Mouse (Mus musculus) liver, embryonic 14.5 days (tissue): Measurements from ENCODE around the gene Olfr494. TPM values are rescaled to one million over a fixed set of nuclear protein-coding genes. Genes with fewer than 3 reads are reported as not detected.

Source experiments
- ATAC-seq: fragments of 200-750 bp; cut with Nextera tagmentation; 2 replicates; pipeline ENCODE4 v1.8.0; 2017; ENCODE audit warnings: moderate number of reproducible peaks, mild to moderate bottlenecking, moderate library complexity; ENCODE audit not compliant: insufficient read depth
- DNase-seq, 3 experiments: peaks; one replicate each; pipeline ENCODE4 v3.0.0-alpha.2; 2012 to 2013; ENCODE audit warnings: low read depth in 3 of 3, low spot score in 3 of 3
- H3K27ac ChIP-seq: fragments of 300-500 bp; sonication (generic); 2 replicates; pipeline ENCODE4 v1.5.1; 2014; ENCODE audit warnings: moderate library complexity, mild to moderate bottlenecking, control low read depth, inconsistent platforms
- H3K27me3 ChIP-seq: fragments of 300-500 bp; sonication (generic); 2 replicates; pipeline ENCODE4 v1.6.1; 2014; ENCODE audit warnings: mild to moderate bottlenecking, low read length, moderate library complexity; ENCODE audit not compliant: control insufficient read depth, insufficient read depth
- H3K36me3 ChIP-seq: fragments of 300-500 bp; sonication (generic); replicated peaks from 2 replicates; pipeline ENCODE4 v1.6.1; 2014; ENCODE audit warnings: low read depth; ENCODE audit not compliant: control insufficient read depth, insufficient read depth
- H3K4me1 ChIP-seq, 2 experiments: fragments of 200-500 bp in 1 of 2; fragments of 300-500 bp in 1 of 2; sonication (generic) in 1 of 2; replicated peaks; 2 replicates each; pipeline ENCODE4 v1.6.1; 2012 to 2014; ENCODE audit warnings: antibody characterized with exemption in 1 of 2, inconsistent platforms in 1 of 2, low read length in 1 of 2; ENCODE audit not compliant: control insufficient read depth in 2 of 2, insufficient read depth in 2 of 2
- H3K4me2 ChIP-seq: fragments of 300-500 bp; sonication (generic); 2 replicates; pipeline ENCODE4 v1.6.1; 2014; ENCODE audit warnings: low read depth, mild to moderate bottlenecking, control low read depth, moderate library complexity
- H3K4me3 ChIP-seq, 2 experiments: fragments of 200-500 bp in 1 of 2; fragments of 300-500 bp in 1 of 2; sonication (generic) in 1 of 2; 2 replicates each; pipeline ENCODE4 v1.5.1; 2012 to 2014; ENCODE audit warnings: low read depth in 2 of 2, low read length in 2 of 2, mild to moderate bottlenecking in 2 of 2, control low read depth in 1 of 2, inconsistent platforms in 1 of 2, moderate library complexity in 1 of 2; ENCODE audit not compliant: insufficient read depth in 1 of 2
- H3K9ac ChIP-seq: fragments of 300-500 bp; sonication (generic); replicated peaks from 2 replicates; pipeline ENCODE4 v1.6.1; 2014; ENCODE audit warnings: mild to moderate bottlenecking, control low read depth, moderate library complexity
- H3K9me3 ChIP-seq: fragments of 300-500 bp; sonication (generic); 2 replicates; pipeline ENCODE4 v1.6.1; 2016; ENCODE audit warnings: low read length, mixed read lengths; ENCODE audit not compliant: control insufficient read depth
- CTCF ChIP-seq: IDR thresholded peaks from 2 replicates; pipeline ENCODE4 v1.5.1; 2016; ENCODE audit warnings: antibody characterized with exemption, low read depth, control low read depth
- EP300 ChIP-seq: IDR thresholded peaks from 2 replicates; pipeline ENCODE4 v1.6.1; 2016; ENCODE audit warnings: antibody characterized with exemption, low read depth
- WGBS: fragments of 180-500 bp; shearing (Covaris S2); extraction: QIAGEN DNeasy Blood & Tissue Kit; methylation state at CpG from one replicate; pipeline ENCODE4 v1.1.7; 2014; ENCODE audit not compliant: insufficient replicate concordance; 5-methylcytosine and 5-hydroxymethylcytosine counted together
- polyA plus RNA-seq, 2 experiments: library from polyadenylated mRNA; depleted of rRNA in 1 of 2; stranded (reverse) in 1 of 2; unstranded in 1 of 2; fragments of >200 nt; fragmentation: Nextera tagmentation in 1 of 2; extraction: Ambion mirVana in 1 of 2; gene quantifications; 2 replicates each; pipeline versions ENCODE4 v1.2.1 to v1.2.3; 2012 to 2014

The Olfr494 gene
- polyA plus RNA-seq (2012; rRNA removed) = not detected in 2 replicates
- not detected in 2 replicates for polyA plus RNA-seq (2014; fragmentation: Nextera tagmentation; extraction: Ambion mirVana)

- H3K27ac ChIP-seq = no peak within 1 kb of the TSS
- ATAC-seq (no peak), DNase-seq (no peak)
- H3K36me3 ChIP-seq = no peaks in the 10 kb centered on the region
- WGBS = 44% methylated on average over 3 of the region's 3 CpGs
- no peak within 1 kb of the TSS for H3K4me3 ChIP-seq
- H3K4me1 ChIP-seq = no peaks in the 10 kb centered on the region
- no peak within 1 kb of the TSS for H3K4me2 ChIP-seq
- TF ChIP-seq EP300 = no peak
- no peak for TF ChIP-seq CTCF
- no peaks in the 10 kb centered on the region for H3K9me3 ChIP-seq
- H3K9ac ChIP-seq = no peak within 1 kb of the TSS
- no peaks in the 10 kb centered on the region for H3K27me3 ChIP-seq
Measured at GRCm38 (mm10) chr7:108365035-108365434, at the start of gene Olfr494. TSS of gene Olfr494 (plus strand) at chr7:108365335.

- ATAC-seq = no peak
- 44% methylated on average over 2 of the region's 2 CpGs for WGBS
Measured at GRCm38 (mm10) chr7:108323574-108323973, 41.6 kb upstream of the Olfr494 start, which contains the start of gene Olfr492. TSS of gene Olfr492 (minus strand) at chr7:108323674.

DNA sequence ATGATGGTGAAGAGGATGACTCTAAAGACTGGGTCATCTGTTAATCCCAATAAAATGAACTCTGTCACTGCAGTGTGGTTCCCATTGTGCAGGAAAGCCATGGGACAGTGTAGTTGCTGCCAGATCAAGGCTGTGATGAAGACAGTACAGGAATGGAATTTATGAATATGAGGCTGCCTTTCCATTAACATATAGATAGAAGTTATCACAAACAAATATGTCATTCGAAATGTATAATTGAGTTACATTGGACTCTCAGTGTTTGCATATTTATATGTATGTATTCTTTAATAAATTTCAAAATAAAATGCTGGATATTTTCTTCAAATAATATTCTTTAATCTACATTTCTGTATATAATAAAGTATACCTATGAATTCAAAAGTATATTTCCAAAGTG is 18.3 kb upstream of the Olfr494 start, which contains the start of gene Olfr493:
Olfr493 (minus strand) TSS at position 101 of the 400 bp plus-strand sequence.
- no peak within 1 kb of the TSS for H3K27ac ChIP-seq
- H3K36me3 ChIP-seq = no peaks in the 10 kb centered on the region
- H3K4me2 ChIP-seq = no peak within 1 kb of the TSS
- H3K9me3 ChIP-seq = no peaks in the 10 kb centered on the region
- no peaks in the 10 kb centered on the region for H3K4me1 ChIP-seq
- no peak within 1 kb of the TSS for H3K4me3 ChIP-seq
- ATAC-seq (no peak), DNase-seq (no peak)
- 24% methylated on average over 1 of the region's 1 CpGs for WGBS
- no peaks in the 10 kb centered on the region for H3K27me3 ChIP-seq
- TF ChIP-seq CTCF = no peak
- TF ChIP-seq EP300 = no peak
- H3K9ac ChIP-seq = no peak within 1 kb of the TSS

More at GRCm38 (mm10) chr7:108323574-108323973, 41.6 kb upstream of the Olfr494 start, which contains the start of gene Olfr492:
- H3K27ac ChIP-seq = no peak within 1 kb of the TSS
- H3K9ac ChIP-seq = no peak within 1 kb of the TSS
- no peaks in the 10 kb centered on the region for H3K9me3 ChIP-seq
- DNase-seq = no peak
- no peaks in the 10 kb centered on the region for H3K4me1 ChIP-seq
- H3K4me3 ChIP-seq = no peak within 1 kb of the TSS
- no peaks in the 10 kb centered on the region for H3K27me3 ChIP-seq
- no peak within 1 kb of the TSS for H3K4me2 ChIP-seq
- TF ChIP-seq CTCF = no peak
- H3K36me3 ChIP-seq = no peaks in the 10 kb centered on the region

- ATAC-seq (no peak), DNase-seq (no peak)
- no peaks in the 10 kb centered on the region for H3K9me3 ChIP-seq
- no peak within 1 kb of the TSS for H3K4me3 ChIP-seq
- no peak within 1 kb of the TSS for H3K9ac ChIP-seq
- H3K4me2 ChIP-seq = no peak within 1 kb of the TSS
- no peaks in the 10 kb centered on the region for H3K36me3 ChIP-seq
- H3K27me3 ChIP-seq = no peaks in the 10 kb centered on the region
- 22% methylated on average over 1 of the region's 1 CpGs for WGBS
- H3K27ac ChIP-seq = no peak within 1 kb of the TSS
- no peaks in the 10 kb centered on the region for H3K4me1 ChIP-seq
- TF ChIP-seq EP300 (no peak), CTCF (no peak)
Measured at GRCm38 (mm10) chr7:108392867-108393266, 27.7 kb downstream of the Olfr494 start, which contains the start of gene Olfr495. TSS of gene Olfr495 (plus strand) at chr7:108393167.

Other genes with a start within 250 kb of the Olfr494 start
- not detected in 2 replicates for gene Olfr484, start 237.9 kb upstream of the Olfr494 start, polyA plus RNA-seq (2012; rRNA removed)
- gene Olfr484, start 237.9 kb upstream of the Olfr494 start, polyA plus RNA-seq (2014; fragmentation: Nextera tagmentation; extraction: Ambion mirVana) = not detected in 2 replicates
- not detected in 2 replicates for gene Olfr485, start 205.5 kb upstream of the Olfr494 start, polyA plus RNA-seq (2012; rRNA removed)
- not detected in 2 replicates for gene Olfr485, start 205.5 kb upstream of the Olfr494 start, polyA plus RNA-seq (2014; fragmentation: Nextera tagmentation; extraction: Ambion mirVana)
- not detected in 2 replicates for gene Olfr486, start 192.6 kb upstream of the Olfr494 start, polyA plus RNA-seq (2012; rRNA removed)
- gene Olfr486, start 192.6 kb upstream of the Olfr494 start, polyA plus RNA-seq (2014; fragmentation: Nextera tagmentation; extraction: Ambion mirVana) = not detected in 2 replicates
- not detected in 2 replicates for gene Olfr487, start 150.7 kb upstream of the Olfr494 start, polyA plus RNA-seq (2012; rRNA removed)
- gene Olfr487, start 150.7 kb upstream of the Olfr494 start, polyA plus RNA-seq (2014; fragmentation: Nextera tagmentation; extraction: Ambion mirVana) = not detected in 2 replicates
- not detected in 2 replicates for gene Olfr488, start 107.0 kb upstream of the Olfr494 start, polyA plus RNA-seq (2012; rRNA removed)
- gene Olfr488, start 107.0 kb upstream of the Olfr494 start, polyA plus RNA-seq (2014; fragmentation: Nextera tagmentation; extraction: Ambion mirVana) = not detected in 2 replicates
- not detected in 2 replicates for gene Olfr490, start 76.4 kb upstream of the Olfr494 start, polyA plus RNA-seq (2012; rRNA removed)
- gene Olfr490, start 76.4 kb upstream of the Olfr494 start, polyA plus RNA-seq (2014; fragmentation: Nextera tagmentation; extraction: Ambion mirVana) = not detected in 2 replicates
- not detected in 2 replicates for gene Olfr491, start 51.9 kb upstream of the Olfr494 start, polyA plus RNA-seq (2012; rRNA removed)
- gene Olfr491, start 51.9 kb upstream of the Olfr494 start, polyA plus RNA-seq (2014; fragmentation: Nextera tagmentation; extraction: Ambion mirVana) = not detected in 2 replicates
- not detected in 2 replicates for gene Olfr492, start 41.7 kb upstream of the Olfr494 start, polyA plus RNA-seq (2012; rRNA removed)
- gene Olfr492, start 41.7 kb upstream of the Olfr494 start, polyA plus RNA-seq (2014; fragmentation: Nextera tagmentation; extraction: Ambion mirVana) = not detected in 2 replicates
- not detected in 2 replicates for gene Olfr493, start 18.4 kb upstream of the Olfr494 start, polyA plus RNA-seq (2012; rRNA removed)
- gene Olfr493, start 18.4 kb upstream of the Olfr494 start, polyA plus RNA-seq (2014; fragmentation: Nextera tagmentation; extraction: Ambion mirVana) = not detected in 2 replicates
- gene Olfr495, start 27.8 kb downstream of the Olfr494 start, polyA plus RNA-seq (2012; rRNA removed) = not detected in 2 replicates
- not detected in 2 replicates for gene Olfr495, start 27.8 kb downstream of the Olfr494 start, polyA plus RNA-seq (2014; fragmentation: Nextera tagmentation; extraction: Ambion mirVana)
- not detected in 2 replicates for gene Olfr497, start 55.1 kb downstream of the Olfr494 start, polyA plus RNA-seq (2012; rRNA removed)
- gene Olfr497, start 55.1 kb downstream of the Olfr494 start, polyA plus RNA-seq (2014; fragmentation: Nextera tagmentation; extraction: Ambion mirVana) = not detected in 2 replicates
- not detected in 2 replicates for gene Olfr498, start 100.0 kb downstream of the Olfr494 start, polyA plus RNA-seq (2012; rRNA removed)
- gene Olfr498, start 100.0 kb downstream of the Olfr494 start, polyA plus RNA-seq (2014; fragmentation: Nextera tagmentation; extraction: Ambion mirVana) = not detected in 2 replicates
- not detected in 2 replicates for gene Olfr502, start 159.7 kb downstream of the Olfr494 start, polyA plus RNA-seq (2012; rRNA removed)
- gene Olfr502, start 159.7 kb downstream of the Olfr494 start, polyA plus RNA-seq (2014; fragmentation: Nextera tagmentation; extraction: Ambion mirVana) = not detected in 2 replicates
- not detected in 2 replicates for gene Olfr503, start 179.2 kb downstream of the Olfr494 start, polyA plus RNA-seq (2012; rRNA removed)
- gene Olfr503, start 179.2 kb downstream of the Olfr494 start, polyA plus RNA-seq (2014; fragmentation: Nextera tagmentation; extraction: Ambion mirVana) = not detected in 2 replicates
- gene Olfr504, start 200.5 kb downstream of the Olfr494 start, polyA plus RNA-seq (2012; rRNA removed) = not detected in 2 replicates
- gene Olfr504, start 200.5 kb downstream of the Olfr494 start, polyA plus RNA-seq (2014; fragmentation: Nextera tagmentation; extraction: Ambion mirVana) = not detected in 2 replicates
- not detected in 2 replicates for gene Olfr506, start 245.5 kb downstream of the Olfr494 start, polyA plus RNA-seq (2012; rRNA removed)
- not detected in 2 replicates for gene Olfr506, start 245.5 kb downstream of the Olfr494 start, polyA plus RNA-seq (2014; fragmentation: Nextera tagmentation; extraction: Ambion mirVana)